In genomic region chr14:99044096-99044495, GRCm38 (mm10) we compare ENCODE assay signal across 9 mouse cellular contexts. TPM values are rescaled to one million over a fixed set of nuclear protein-coding genes. Genes with fewer than 3 reads are reported as not detected.
DNase-seq lines count a peak whose midpoint lies in the region; ATAC-seq lines count a peak whose summit lies in the region.
"Had no signal": no experiment of that assay in that cellular context is flagged by ENCODE, and none has a peak within 500 bp of the region (broad histone marks: within the 10 kb centered on the region; RNA-seq: fewer than 3 reads in every experiment).

No protein-coding gene starts in this region.

- WGBS in heart, embryonic 12.5 days, result 43% methylated on average over 10 of the region's 10 CpGs
- WGBS in hindbrain, embryonic 11.5 days, result 29% methylated on average over 10 of the region's 10 CpGs
- 32% methylated on average over 10 of the region's 10 CpGs for WGBS in midbrain, embryonic 10.5 days

- peak overlapping the region; percentile 80 for H3K4me2 ChIP-seq in heart, embryonic 12.5 days
- H3K4me2 ChIP-seq in hindbrain, embryonic 11.5 days (replicated peaks; ENCODE audit: low read depth, low read length), result peak overlapping the region; percentile 55

- no peak for DNase-seq in heart, postnatal 4 days
- DNase-seq in MEL-GATA-1-ER (ENCODE audit: extremely low read depth, low read depth), result peak; percentile 30
- no peak for DNase-seq in hindbrain, embryonic 11.5 days (ENCODE audit: low spot score)
- no peak for DNase-seq in midbrain, embryonic 10.5 days (ENCODE audit: low spot score)
- no peak for DNase-seq in testis, postnatal 10 days (ENCODE audit: low spot score)
- DNase-seq in right cerebral cortex, postnatal 25 days, result no peak
- no peak for DNase-seq in left cerebral cortex, postnatal 4 days
- DNase-seq: cerebellum, adult 8-10 months had no signal

- H3K4me3 ChIP-seq in heart, embryonic 12.5 days, result peak overlapping the region; percentile 89
- H3K4me3 ChIP-seq in hindbrain, embryonic 11.5 days (ENCODE audit: low read depth, low read length), result peak overlapping the region; percentile 97
- H3K4me3 ChIP-seq in midbrain, embryonic 10.5 days, result peak overlapping the region; percentile 94

- peaks cover 7% of the 10 kb centered on the region for H3K36me3 ChIP-seq in heart, embryonic 12.5 days
- H3K36me3 ChIP-seq in hindbrain, embryonic 11.5 days (ENCODE audit: control insufficient read depth, insufficient read depth, low read length), result no peaks in the 10 kb centered on the region
- H3K36me3 ChIP-seq in midbrain, embryonic 10.5 days, result peaks cover 19% of the 10 kb centered on the region

- peak overlapping the region; percentile 19 for H3K9ac ChIP-seq in heart, embryonic 12.5 days
- H3K9ac ChIP-seq in hindbrain, embryonic 11.5 days (ENCODE audit: low read depth, low read length), result peak overlapping the region; percentile 21

- no peaks in the 10 kb centered on the region for H3K27me3 ChIP-seq in heart, embryonic 12.5 days (replicated peaks)
- H3K27me3 ChIP-seq in hindbrain, embryonic 11.5 days (ENCODE audit: control insufficient read depth, insufficient read depth, low read length), result no peaks in the 10 kb centered on the region
- H3K27me3 ChIP-seq in midbrain, embryonic 10.5 days (ENCODE audit: low read depth, poor library complexity, severe bottlenecking), result no peaks in the 10 kb centered on the region

- H3K4me1 ChIP-seq in heart, embryonic 12.5 days (replicated peaks), result peaks cover 42% of the 10 kb centered on the region
- H3K4me1 ChIP-seq in hindbrain, embryonic 11.5 days (replicated peaks; ENCODE audit: control insufficient read depth, insufficient read depth, low read length), result peaks cover 8% of the 10 kb centered on the region
- peaks cover 46% of the 10 kb centered on the region for H3K4me1 ChIP-seq in midbrain, embryonic 10.5 days

- no peaks in the 10 kb centered on the region for H3K9me3 ChIP-seq in heart, embryonic 12.5 days (replicated peaks)
- H3K9me3 ChIP-seq in hindbrain, embryonic 11.5 days (ENCODE audit: control insufficient read depth, low read length), result no peaks in the 10 kb centered on the region
- no peaks in the 10 kb centered on the region for H3K9me3 ChIP-seq in midbrain, embryonic 10.5 days (replicated peaks)

- ATAC-seq in heart, embryonic 12.5 days (ENCODE audit: insufficient number of reproducible peaks, low FRiP score), result no peak
- ATAC-seq in hindbrain, embryonic 11.5 days (ENCODE audit: low FRiP score), result no peak

- H3K27ac ChIP-seq in heart, embryonic 12.5 days (ENCODE audit: poor library complexity, severe bottlenecking), result no peak overlapping the region
- peak overlapping the region; percentile 17; the same call in 1 of the 2 replicates for H3K27ac ChIP-seq in hindbrain, embryonic 11.5 days (ENCODE audit: low read depth, low read length)
- peak overlapping the region; percentile 46; the same call in 1 of the 2 replicates for H3K27ac ChIP-seq in midbrain, embryonic 10.5 days (replicated peaks)

- intact Hi-C loops in left cerebral cortex, postnatal 4 days (cut with DNase I), result no loop called here

RNA-seq across cellular contexts. Expression of gene Mzt1, which starts 1.8 kb away (rescaled TPM):
- polyA plus RNA-seq in heart, embryonic 12.5 days (2016; fragmentation: Nextera tagmentation; extraction: Ambion mirVana), result 104 and 105 TPM in 2 replicates
- total RNA-seq in heart, postnatal 4 days (2021), result 10 to 100 TPM; 43.5 to 48.8 TPM
- 121 and 129 TPM in 2 replicates for polyA plus RNA-seq in hindbrain, embryonic 11.5 days (2014; fragmentation: Nextera tagmentation; extraction: Ambion mirVana)
- 107 and 108 TPM in 2 replicates for polyA plus RNA-seq in midbrain, embryonic 10.5 days (2016; fragmentation: Nextera tagmentation; extraction: Ambion mirVana)
- 10 to 100 TPM; 44.0 to 44.8 TPM for total RNA-seq in left cerebral cortex, postnatal 4 days (2021)

RNA-seq across cellular contexts. Expression of gene Bora, which starts 1.9 kb away (rescaled TPM):
- polyA plus RNA-seq in heart, embryonic 12.5 days (2016; fragmentation: Nextera tagmentation; extraction: Ambion mirVana), result 47.0 and 48.5 TPM in 2 replicates
- total RNA-seq in heart, postnatal 4 days (2021), result 10 to 100 TPM; 11.7 to 14.6 TPM
- 58.8 and 71.3 TPM in 2 replicates for polyA plus RNA-seq in hindbrain, embryonic 11.5 days (2014; fragmentation: Nextera tagmentation; extraction: Ambion mirVana)
- 82.8 and 87.7 TPM in 2 replicates for polyA plus RNA-seq in midbrain, embryonic 10.5 days (2016; fragmentation: Nextera tagmentation; extraction: Ambion mirVana)
- total RNA-seq in left cerebral cortex, postnatal 4 days (2021), result 1 to 10 TPM; 4.4 to 5.2 TPM

RNA-seq across cellular contexts. Expression of gene Rpl36a-ps1, which starts 50.0 kb away (rescaled TPM):
- 0.87 and 1.1 TPM in 2 replicates for polyA plus RNA-seq in heart, embryonic 12.5 days (2016; fragmentation: Nextera tagmentation; extraction: Ambion mirVana)
- 1 to 10 TPM; 2.0 to 8.7 TPM for total RNA-seq in heart, postnatal 4 days (2021)
- 0.64 and 1.2 TPM in 2 replicates for polyA plus RNA-seq in hindbrain, embryonic 11.5 days (2014; fragmentation: Nextera tagmentation; extraction: Ambion mirVana)
- 0.44 TPM in 1 of 2 replicates, not detected in the other for polyA plus RNA-seq in midbrain, embryonic 10.5 days (2016; fragmentation: Nextera tagmentation; extraction: Ambion mirVana)
- total RNA-seq in left cerebral cortex, postnatal 4 days (2021), result 1 to 10 TPM in 1 of 2 experiments, not detected in 1; 2.5 TPM

RNA-seq across cellular contexts. Expression of gene Pibf1, which starts 55.1 kb away (rescaled TPM):
- 17.6 and 17.9 TPM in 2 replicates for polyA plus RNA-seq in heart, embryonic 12.5 days (2016; fragmentation: Nextera tagmentation; extraction: Ambion mirVana)
- total RNA-seq in heart, postnatal 4 days (2021), result 1 to 10 TPM; 8.5 to 9.3 TPM
- polyA plus RNA-seq in hindbrain, embryonic 11.5 days (2014; fragmentation: Nextera tagmentation; extraction: Ambion mirVana), result 23.6 and 26.3 TPM in 2 replicates
- polyA plus RNA-seq in midbrain, embryonic 10.5 days (2016; fragmentation: Nextera tagmentation; extraction: Ambion mirVana), result 19.9 and 22.6 TPM in 2 replicates
- total RNA-seq in left cerebral cortex, postnatal 4 days (2021), result 10 to 100 TPM; 14.6 to 15.0 TPM

RNA-seq across cellular contexts. Expression of gene Dis3, which starts 55.5 kb away (rescaled TPM):
- polyA plus RNA-seq in heart, embryonic 12.5 days (2016; fragmentation: Nextera tagmentation; extraction: Ambion mirVana), result 30.1 and 33.5 TPM in 2 replicates
- total RNA-seq in heart, postnatal 4 days (2021), result 10 to 100 TPM; 25.9 to 27.4 TPM
- polyA plus RNA-seq in hindbrain, embryonic 11.5 days (2014; fragmentation: Nextera tagmentation; extraction: Ambion mirVana), result 40.1 and 43.8 TPM in 2 replicates
- polyA plus RNA-seq in midbrain, embryonic 10.5 days (2016; fragmentation: Nextera tagmentation; extraction: Ambion mirVana), result 37.1 and 37.8 TPM in 2 replicates
- 10 to 100 TPM; 38.7 to 39.7 TPM for total RNA-seq in left cerebral cortex, postnatal 4 days (2021)
